Mouse (Mus musculus) E14TG2a.4 (cell line): ENCODE results near the gene Ttc7.

Experiments used
- CTCF ChIP-seq: conservative IDR thresholded peaks from 2 replicates; pipeline ENCODE4 v1.5.1; 2014; ENCODE audit warnings: low read length
- NANOG ChIP-seq: IDR thresholded peaks from 2 replicates; pipeline ENCODE4 v1.6.1; 2014; ENCODE audit warnings: borderline replicate concordance, low read length, mixed read lengths
- POU5F1 ChIP-seq: IDR thresholded peaks from 2 replicates; pipeline ENCODE4 v1.6.1; 2014; ENCODE audit warnings: low read length, borderline replicate concordance

DNA sequence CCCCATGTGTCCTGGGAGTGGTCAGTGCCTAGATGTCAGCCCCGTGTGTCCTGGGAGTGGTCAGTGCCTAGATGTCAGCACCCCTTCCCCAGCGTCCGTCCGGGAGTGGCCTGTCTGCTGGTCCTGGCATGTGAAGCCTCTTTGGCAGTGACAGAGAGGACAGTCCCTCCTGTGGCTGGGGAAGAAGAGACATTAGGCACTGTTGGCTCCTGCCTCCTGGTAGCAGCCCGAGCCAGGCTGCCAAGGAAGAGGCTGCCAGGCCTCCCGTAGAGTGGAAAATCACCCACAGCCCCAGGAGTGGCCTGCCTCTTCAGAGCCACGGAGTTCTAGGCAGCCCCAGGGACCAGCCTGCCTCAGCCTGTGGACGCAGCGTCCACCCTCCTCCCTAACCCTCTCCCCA is 35.3 kb downstream of the Ttc7 start:
- TF ChIP-seq POU5F1 (no peak), CTCF (no peak), NANOG (no peak)
